Mouse (Mus musculus) CD4-positive, CD25-positive, alpha-beta regulatory T cell, adult 2 months (primary cell): ENCODE measurements around the gene Pcdh17.

Experiments used
- DNase-seq: peaks from one replicate; pipeline ENCODE4 v3.0.0-alpha.2; 2012; ENCODE audit warnings: low read depth, low spot score

Gene Pcdh17

DNA sequence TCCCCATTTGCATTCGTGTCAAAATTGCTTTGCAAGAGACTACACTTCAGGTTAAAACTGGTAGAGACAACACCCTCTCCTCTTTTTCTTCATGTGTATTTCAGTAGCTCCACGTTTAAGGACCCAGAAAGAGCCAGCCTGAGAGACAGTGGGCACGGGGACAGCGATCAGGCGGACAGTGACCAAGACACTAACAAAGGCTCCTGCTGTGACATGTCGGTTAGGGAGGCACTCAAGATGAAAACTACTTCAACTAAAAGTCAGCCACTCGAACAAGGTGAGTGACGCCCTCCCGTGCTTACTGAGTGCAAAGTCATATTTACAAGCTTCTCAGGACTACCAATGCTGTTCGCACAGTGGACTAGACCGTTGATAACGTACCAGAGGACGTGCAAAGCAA, 34.0 kb downstream of the Pcdh17 start:
- no peak for DNase-seq

DNA sequence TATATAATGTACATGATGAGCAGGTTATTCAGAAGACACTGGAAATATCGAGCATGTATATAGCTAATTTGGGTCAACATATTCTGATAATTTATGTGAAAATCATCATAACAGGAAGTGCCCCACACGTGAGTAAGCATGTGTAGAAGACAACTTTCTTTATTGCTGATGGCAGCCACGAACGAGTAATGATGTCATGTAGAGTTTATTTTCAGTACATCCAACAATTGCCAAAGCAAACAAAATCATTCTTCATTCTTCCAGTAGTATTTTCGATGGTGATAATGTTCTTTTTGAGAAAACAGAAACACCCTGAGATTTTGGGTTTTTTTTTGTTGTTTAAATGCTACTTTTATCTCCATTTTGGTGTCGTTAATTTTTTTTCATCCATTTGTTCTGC, 37.2 kb downstream of the Pcdh17 start:
- DNase-seq, result no peak

DNA sequence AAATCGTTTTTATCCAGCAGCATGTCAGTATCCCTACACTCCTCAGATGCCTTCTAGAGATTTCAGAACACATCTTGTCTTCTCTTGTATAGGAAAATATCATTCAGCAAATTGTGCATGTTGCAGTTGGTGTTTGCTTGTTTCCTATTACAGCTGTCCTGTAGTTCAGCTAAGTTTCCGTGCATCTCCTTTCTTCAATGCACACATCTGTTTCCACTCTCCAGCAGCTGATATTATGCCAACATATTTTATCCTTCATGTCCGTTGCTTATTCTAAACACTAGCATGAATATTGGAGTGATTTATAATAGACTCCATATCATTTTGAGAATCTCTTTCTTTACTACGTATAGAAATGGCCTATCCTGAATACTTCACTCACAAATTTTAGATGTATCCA, 41.0 kb downstream of the Pcdh17 start:
- DNase-seq, result no peak

DNA sequence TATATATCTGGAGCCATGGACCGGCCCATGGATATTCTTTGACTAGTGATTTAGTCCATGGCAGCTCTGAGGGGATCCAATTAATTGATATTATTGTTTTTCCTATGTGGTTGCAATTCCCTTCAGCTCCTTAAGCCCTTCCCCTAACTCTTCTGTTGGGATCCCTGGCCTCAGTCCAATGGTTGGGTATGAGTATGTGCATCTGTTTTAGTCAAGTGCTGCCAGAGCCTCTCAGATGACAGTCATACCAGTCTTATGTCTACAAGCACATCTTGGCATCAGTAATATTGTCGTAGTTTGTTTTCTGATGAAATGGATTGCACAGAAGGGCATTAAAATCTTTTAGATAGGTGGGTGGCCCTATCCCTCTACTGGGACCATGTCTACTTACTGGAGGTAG, 67.6 kb downstream of the Pcdh17 start:
- no peak for DNase-seq

DNA sequence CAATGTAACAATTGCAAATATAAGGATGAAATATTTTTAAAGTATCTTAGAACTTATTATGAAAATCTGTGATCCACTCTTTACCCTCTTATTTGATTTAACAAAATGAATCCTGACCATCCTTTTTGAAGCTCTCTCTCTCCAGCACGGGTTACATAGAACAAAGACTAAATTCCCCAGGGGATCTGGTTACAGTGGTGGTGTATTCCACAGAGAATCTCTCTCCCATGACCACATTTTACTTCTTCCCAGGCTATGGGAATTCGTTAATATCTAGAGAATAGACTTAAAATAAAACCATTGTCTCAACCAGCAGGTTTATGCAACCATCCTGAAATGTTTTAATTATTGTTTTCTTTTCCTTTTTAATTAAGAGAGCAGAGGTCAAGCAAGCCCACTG, 89.0 kb downstream of the Pcdh17 start:
- no peak for DNase-seq

DNA sequence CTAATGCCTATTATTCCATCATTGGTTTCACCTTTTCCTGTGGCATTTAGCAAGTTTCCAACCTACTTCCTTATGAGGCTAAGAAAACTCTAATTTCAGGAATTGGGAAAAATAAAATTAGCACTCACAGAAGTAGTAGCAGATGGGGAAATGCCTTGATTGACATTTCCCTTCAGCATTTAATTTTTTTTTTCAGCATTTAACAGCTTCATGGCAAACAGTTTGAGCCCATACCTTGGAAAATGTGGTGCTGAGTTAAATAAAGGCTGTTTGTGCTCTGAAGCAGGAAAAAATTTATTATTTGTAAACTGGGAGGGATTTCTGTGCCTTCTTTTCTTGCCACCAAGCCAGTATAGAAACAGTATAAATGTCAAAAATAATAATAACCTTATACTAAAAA, 91.9 kb downstream of the Pcdh17 start:
- no peak for DNase-seq

DNA sequence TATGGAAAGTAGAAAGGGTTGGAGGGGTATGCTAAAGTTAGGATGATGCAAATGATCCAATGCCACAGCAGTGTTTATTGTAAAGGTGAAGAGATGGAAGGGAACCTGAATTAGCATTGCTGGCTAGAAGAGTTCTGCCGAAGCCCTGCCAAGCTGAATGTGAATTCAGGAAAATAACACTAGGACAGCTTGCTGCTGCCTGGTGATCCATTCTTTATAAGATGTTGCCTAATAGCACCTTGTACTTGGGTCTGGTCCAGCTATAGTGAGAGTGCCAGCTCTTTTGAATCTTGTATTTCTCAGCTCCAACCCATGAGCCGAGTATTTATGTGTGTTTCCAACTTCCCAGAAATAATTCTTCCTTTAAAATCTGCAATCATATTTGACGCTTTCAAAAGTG, 98.5 kb downstream of the Pcdh17 start:
- no peak for DNase-seq

DNA sequence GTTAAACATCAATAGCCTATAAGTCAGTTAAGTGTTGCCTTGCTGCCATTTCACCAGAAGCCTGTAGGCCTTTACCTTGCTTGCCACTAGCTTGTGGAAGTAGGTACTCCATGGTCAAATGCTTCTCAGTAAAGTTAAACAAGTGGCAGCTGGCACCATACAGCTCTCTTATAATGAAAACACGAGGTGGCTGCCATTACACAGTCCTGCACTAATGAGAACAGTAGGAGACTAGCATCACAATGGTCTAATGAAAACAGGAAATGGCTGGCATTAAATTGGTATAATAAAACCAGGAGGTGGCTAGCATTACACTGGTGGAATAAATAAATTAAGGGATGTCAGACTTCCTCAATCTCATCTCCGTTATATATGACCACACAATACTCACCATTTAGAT, 102.6 kb downstream of the Pcdh17 start:
- no peak for DNase-seq

DNA sequence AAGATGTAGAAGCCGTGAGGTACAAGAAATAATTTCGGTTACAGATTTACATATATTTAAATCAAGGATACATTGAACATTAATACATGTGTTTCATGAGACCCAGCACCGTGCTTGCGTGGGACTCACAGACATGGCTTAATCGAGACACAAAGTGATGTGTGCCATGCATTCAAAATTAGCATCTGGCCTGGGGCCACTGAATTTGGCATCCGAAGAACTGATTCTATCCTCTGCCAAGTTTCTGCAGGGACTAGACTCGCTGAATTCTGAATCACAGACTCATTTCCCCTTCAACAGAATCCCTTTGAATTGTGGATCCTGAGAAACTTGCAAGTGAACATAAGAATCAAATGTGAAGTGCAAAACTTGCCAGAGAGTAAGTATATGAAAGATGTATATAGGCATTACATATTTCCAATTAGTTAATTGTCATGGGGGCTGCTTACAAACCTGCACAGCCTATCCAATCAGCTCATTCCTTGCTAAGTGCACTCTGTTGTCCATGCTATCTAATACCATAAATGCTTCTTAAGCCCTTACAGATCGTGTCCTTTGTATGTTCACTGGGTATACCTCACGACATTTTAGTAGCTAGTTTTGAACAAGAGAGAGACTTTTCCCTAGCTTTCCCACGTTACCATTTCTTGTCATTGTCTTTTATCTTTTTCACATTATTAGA, 104.3 kb downstream of the Pcdh17 start:
- DNase-seq, result no peak

DNA sequence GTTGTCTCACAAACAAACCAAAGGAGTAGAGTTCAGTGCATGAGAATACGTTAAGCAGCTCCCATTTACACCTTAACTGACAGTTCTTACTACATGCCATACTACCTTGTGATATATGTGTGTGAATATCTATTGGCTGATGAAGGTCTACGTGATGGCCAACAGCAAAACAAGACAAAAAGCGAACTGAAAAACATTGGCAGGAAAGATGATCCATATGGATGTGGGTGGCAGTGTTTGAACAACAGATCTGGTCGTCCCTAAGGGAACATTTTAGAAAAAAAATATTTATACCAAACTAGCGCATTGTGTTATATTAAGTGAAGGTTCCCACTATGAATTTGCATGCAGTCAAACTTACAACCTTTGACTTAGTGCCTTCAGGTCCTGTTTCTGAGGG, 108.2 kb downstream of the Pcdh17 start:
- no peak for DNase-seq

DNA sequence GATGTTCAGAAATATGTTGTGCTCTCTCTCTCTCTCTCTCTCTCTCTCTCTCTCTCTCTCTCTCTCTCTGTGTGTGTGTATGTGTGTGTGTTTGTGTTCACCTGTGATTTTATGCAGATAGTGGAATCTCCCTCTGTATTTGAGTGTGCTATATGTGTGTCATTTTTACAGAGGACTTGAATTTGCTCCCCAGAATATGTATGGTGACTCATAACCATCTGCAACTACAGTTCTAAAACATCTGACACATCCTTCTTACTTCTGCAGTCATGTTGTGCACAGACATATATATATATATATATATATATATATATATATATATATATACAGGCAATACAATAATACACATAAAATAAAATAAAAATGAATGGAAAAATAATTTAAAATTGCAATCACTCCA, 127.7 kb downstream of the Pcdh17 start:
- no peak for DNase-seq
